Mouse (Mus musculus) limb, embryonic 11.5 days (tissue): ENCODE data around the gene Alcam. TPM values are rescaled to one million over a fixed set of nuclear protein-coding genes. Genes with fewer than 3 reads are reported as not detected.
A peak's percentile ranks its signal among the peaks of the same experiment; 100 is the strongest.

Experiments used
- ATAC-seq: fragments of 200-750 bp; cut with Nextera tagmentation; 2 replicates; pipeline ENCODE4 v1.8.0; 2017; ENCODE audit warnings: low read depth; ENCODE audit not compliant: insufficient number of reproducible peaks, low FRiP score, low TSS enrichment
- DNase-seq: peaks from one replicate; pipeline ENCODE4 v3.0.0-alpha.2; 2015; ENCODE audit warnings: low spot score
- H3K27ac ChIP-seq: fragments of 300-500 bp; sonication (generic); replicated peaks from 2 replicates; pipeline ENCODE4 v1.5.1; 2014; ENCODE audit warnings: low read depth, mild to moderate bottlenecking, low read length
- H3K27me3 ChIP-seq: fragments of 300-500 bp; sonication (generic); 2 replicates; pipeline ENCODE4 v1.6.1; 2014; ENCODE audit warnings: mild to moderate bottlenecking, low read length, mixed read lengths; ENCODE audit not compliant: control insufficient read depth, insufficient read depth
- H3K36me3 ChIP-seq: fragments of 300-500 bp; sonication (generic); 2 replicates; pipeline ENCODE4 v1.6.1; 2014; ENCODE audit warnings: mild to moderate bottlenecking, low read length, moderate library complexity, mixed read lengths; ENCODE audit not compliant: control insufficient read depth, insufficient read depth
- H3K4me1 ChIP-seq: fragments of 300-500 bp; sonication (generic); 2 replicates; pipeline ENCODE4 v1.6.1; 2014; ENCODE audit warnings: low read length, mixed read lengths; ENCODE audit not compliant: control insufficient read depth, insufficient read depth
- H3K4me2 ChIP-seq: fragments of 300-500 bp; sonication (generic); 2 replicates; pipeline ENCODE4 v1.6.1; 2014; ENCODE audit warnings: low read depth, mild to moderate bottlenecking, moderate library complexity; ENCODE audit not compliant: severe bottlenecking
- H3K4me3 ChIP-seq: fragments of 300-500 bp; sonication (generic); 2 replicates; pipeline ENCODE4 v1.5.1; 2014; ENCODE audit warnings: low read depth, low read length
- H3K9ac ChIP-seq: fragments of 300-500 bp; sonication (generic); 2 replicates; pipeline ENCODE4 v1.6.1; 2014; ENCODE audit warnings: mild to moderate bottlenecking, low read length
- H3K9me3 ChIP-seq: fragments of 300-500 bp; sonication (generic); 2 replicates; pipeline ENCODE4 v1.6.1; 2016; ENCODE audit warnings: low read length; ENCODE audit not compliant: control insufficient read depth
- WGBS: fragments of 180-500 bp; shearing (Covaris S2); extraction: QIAGEN DNeasy Blood & Tissue Kit; methylation state at CpG from one replicate; pipeline ENCODE4 v1.1.7; 2014; 5-methylcytosine and 5-hydroxymethylcytosine counted together
- polyA plus RNA-seq: library from polyadenylated mRNA; unstranded; fragments of >200 nt; fragmentation: Nextera tagmentation; extraction: Ambion mirVana; gene quantifications from 2 replicates; pipeline ENCODE4 v1.2.1, GENCODE M21; 2014

Gene Alcam
- polyA plus RNA-seq, 1 experiment from 2014 or later, result 15.1 TPM

DNA sequence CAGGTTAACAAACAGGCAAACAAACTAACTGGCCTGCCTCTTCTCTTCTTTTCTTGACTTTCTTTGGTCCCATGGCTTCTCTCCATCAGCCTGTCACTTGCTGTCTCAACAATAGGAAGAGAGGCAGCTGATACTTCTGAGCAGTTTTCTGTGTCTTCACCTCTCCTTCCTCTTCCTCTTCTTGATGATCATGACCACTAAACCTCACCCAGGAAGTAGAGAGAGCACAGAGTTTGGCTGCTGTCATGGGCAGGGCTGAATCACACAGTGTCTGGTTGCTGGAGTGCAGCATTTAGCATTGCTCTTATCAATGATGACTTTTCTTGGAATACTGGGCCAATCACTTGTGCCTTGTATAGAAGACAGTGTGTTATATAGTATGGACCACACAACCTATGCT is 14.6 kb upstream of the Alcam start:
- Histone ChIP-seq H3K4me1 (no peaks in the 10 kb centered on the region), H3K36me3 (no peaks in the 10 kb centered on the region), H3K9me3 (no peaks in the 10 kb centered on the region), H3K4me3 (no peak overlapping the region), H3K27me3 (no peaks in the 10 kb centered on the region), H3K27ac (no peak overlapping the region), H3K4me2 (no peak overlapping the region), H3K9ac (no peak overlapping the region)
- no peak for DNase-seq
- no peak for ATAC-seq

DNA sequence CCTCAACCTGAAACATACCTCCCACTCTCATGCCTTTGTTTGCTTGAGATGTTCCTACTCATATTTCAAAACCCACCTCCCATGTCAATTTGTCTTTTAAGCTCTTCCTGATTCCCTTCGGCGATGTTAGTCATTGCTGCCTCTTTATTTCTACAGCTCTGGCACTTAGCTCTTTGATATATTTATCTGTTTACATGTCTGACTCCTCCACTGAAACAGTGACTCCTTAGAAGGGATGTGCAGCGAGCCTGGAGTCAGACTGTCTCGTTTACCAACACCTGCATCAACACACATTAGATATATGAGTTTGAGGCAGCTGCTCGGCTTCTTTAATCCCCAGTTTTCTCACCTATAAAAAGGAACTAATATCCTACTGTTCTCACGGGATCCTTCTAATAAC is 12.9 kb upstream of the Alcam start:
- no peaks in the 10 kb centered on the region for H3K4me1 ChIP-seq
- no peaks in the 10 kb centered on the region for H3K36me3 ChIP-seq
- ATAC-seq (no peak), DNase-seq (no peak)
- H3K4me2 ChIP-seq, result no peak overlapping the region
- H3K27ac ChIP-seq, result no peak overlapping the region
- 80% methylated on average over 6 of the region's 6 CpGs for WGBS
- H3K4me3 ChIP-seq, result no peak overlapping the region
- H3K9ac ChIP-seq, result no peak overlapping the region
- H3K27me3 ChIP-seq, result no peaks in the 10 kb centered on the region
- no peaks in the 10 kb centered on the region for H3K9me3 ChIP-seq

DNA sequence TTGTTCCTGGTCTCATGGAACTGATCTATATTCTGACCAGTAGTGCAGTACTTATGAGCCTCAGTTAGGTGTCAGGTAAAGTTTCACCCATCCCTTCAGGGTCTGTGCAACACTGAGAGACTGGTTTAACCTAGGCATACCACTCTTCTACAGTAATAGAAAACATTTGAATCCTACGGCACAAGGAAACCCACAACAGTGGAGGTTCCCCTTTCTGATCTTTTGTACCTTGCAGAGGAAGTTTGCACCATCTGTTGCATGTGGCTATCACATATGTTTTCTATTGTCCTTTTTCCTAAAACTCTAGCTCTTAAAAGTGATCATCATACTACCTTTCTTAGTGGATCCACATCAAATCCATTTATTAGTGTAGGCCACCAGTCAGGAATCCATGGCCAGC is 10.7 kb upstream of the Alcam start:
- no peak for ATAC-seq
- no peaks in the 10 kb centered on the region for H3K36me3 ChIP-seq
- H3K27ac ChIP-seq, result no peak overlapping the region
- 54% methylated on average over 1 of the region's 1 CpGs for whole genome bisulfite sequencing
- H3K9ac ChIP-seq, result no peak overlapping the region
- H3K4me2 ChIP-seq, result no peak overlapping the region
- no peak for DNase-seq
- H3K27me3 ChIP-seq, result no peaks in the 10 kb centered on the region
- no peak overlapping the region for H3K4me3 ChIP-seq
- no peaks in the 10 kb centered on the region for H3K9me3 ChIP-seq
- no peaks in the 10 kb centered on the region for H3K4me1 ChIP-seq

DNA sequence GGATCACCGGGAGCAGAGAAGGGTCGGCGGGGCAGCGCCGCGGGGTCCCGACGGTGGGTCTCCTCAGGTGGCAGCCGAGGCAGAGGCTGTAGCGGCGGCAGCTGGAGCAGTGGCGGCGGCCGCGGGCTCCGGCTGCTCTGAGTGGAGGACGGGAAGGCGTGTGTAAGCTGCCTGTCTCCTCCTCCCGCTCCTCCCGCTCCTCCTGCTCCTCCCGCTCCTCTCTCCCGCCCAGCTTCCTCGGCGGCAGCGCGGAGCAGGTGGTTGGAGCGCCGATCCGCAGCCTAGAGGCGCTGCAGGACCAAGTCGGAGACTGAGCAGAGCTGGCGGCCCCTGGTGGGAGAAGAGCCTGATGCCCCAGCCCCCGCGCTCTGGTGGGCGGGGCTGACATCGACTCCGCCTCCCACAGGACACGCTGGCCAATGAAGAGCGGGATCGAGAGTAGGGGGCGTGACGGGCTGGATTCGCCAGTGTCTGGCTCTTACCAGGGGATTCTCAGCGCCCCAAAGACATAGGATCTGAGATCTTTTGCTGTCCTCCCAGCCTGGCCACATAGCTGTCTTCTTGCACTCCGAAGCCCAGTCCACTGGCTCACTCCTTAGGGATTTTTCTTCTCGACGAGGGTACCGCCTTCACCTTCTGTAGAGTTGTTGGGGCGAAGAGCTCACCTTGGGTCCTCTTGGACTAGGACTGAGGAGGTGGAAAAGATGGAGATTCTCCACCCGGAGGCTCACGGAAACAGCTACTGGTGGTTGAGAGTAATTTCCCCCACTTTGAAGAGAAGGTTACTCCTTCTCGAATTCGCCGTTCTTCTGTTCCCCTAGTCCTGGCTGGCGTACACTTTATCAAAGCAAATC is 785 bp downstream of the Alcam start:
- H3K4me2 ChIP-seq, result peak overlapping the region; percentile 76
- 0% methylated on average over 53 of the region's 55 CpGs for WGBS
- peak overlapping the region; percentile 34; the same call in 1 of the 2 replicates for H3K9ac ChIP-seq
- DNase-seq (peak; percentile 96), ATAC-seq (peak; percentile 96)
- no peaks in the 10 kb centered on the region; the same call in none of the 2 replicates for H3K4me1 ChIP-seq
- peak overlapping the region; percentile 38 for H3K4me3 ChIP-seq
- H3K27me3 ChIP-seq, result no peaks in the 10 kb centered on the region
- H3K9me3 ChIP-seq, result no peaks in the 10 kb centered on the region
- H3K27ac ChIP-seq, result no peak overlapping the region
- no peaks in the 10 kb centered on the region for H3K36me3 ChIP-seq

DNA sequence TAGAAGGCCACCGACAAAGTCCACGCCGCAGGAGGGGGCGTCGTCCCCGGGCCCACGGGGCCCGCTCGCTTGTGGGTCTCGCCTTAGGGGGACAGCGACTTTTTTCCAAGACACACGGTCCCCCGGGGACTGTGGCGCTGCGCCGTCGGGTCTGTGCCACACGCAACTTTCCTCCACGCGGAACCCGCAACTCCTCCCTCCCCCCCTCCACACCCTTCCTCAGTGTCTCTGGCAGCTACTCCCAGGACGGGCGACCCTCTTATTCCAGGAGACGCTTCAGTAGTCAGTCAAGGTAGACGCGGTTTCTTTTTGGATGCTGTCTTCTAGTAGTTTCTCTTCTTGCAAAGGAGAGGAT is 1.4 kb downstream of the Alcam start:
- H3K4me3 ChIP-seq, result peak overlapping the region; percentile 38
- no peak overlapping the region for H3K27ac ChIP-seq
- H3K4me2 ChIP-seq, result peak overlapping the region; percentile 76
- H3K9ac ChIP-seq, result peak overlapping the region; percentile 41; the same call in 1 of the 2 replicates
- ATAC-seq (peak; percentile 9; the same call in 1 of the 2 replicates), DNase-seq (no peak)
- no peaks in the 10 kb centered on the region for H3K27me3 ChIP-seq
- under 1% methylated on average over 26 of the region's 26 CpGs for WGBS
- no peaks in the 10 kb centered on the region; the same call in none of the 2 replicates for H3K4me1 ChIP-seq
- no peaks in the 10 kb centered on the region for H3K36me3 ChIP-seq
- no peaks in the 10 kb centered on the region for H3K9me3 ChIP-seq

DNA sequence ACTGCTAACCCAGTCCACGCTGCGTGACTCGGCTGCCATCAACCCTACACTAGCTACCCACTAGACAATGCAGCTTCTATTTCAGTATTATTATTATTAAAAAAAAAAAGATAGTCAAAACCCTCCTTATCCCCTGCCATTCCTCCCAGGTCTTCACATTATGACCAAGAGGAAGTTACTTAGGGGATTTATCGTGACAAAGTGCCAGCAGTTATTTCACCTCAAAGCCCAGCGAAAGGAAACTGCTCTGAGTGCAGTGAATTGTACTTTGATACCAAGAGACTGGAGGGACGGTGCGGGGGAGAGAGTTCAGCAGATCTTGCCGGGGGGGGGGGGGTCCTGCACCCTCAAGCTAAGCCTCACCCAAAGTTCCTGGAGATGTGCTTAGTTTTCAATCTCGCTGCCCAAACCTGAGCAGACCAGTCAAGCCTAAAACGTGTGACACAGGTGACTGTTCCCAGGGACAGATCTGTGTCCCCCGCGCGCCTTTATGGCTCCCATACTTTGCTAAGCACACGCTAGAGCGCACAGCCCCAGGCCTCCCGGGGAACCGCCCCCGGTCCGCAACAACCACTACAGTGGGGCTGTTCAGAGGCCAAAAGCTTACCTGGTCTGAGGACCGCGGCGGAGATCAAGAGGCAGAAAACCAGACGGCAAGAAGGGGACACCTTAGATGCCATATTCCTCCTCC is 1.9 kb downstream of the Alcam start:
- no peaks in the 10 kb centered on the region for H3K27me3 ChIP-seq
- DNase-seq (peak; percentile 41), ATAC-seq (no peak)
- peak overlapping the region; percentile 41; the same call in 1 of the 2 replicates for H3K9ac ChIP-seq
- peak overlapping the region; percentile 76 for H3K4me2 ChIP-seq
- H3K27ac ChIP-seq, result no peak overlapping the region
- H3K9me3 ChIP-seq, result no peaks in the 10 kb centered on the region
- H3K4me3 ChIP-seq, result peak overlapping the region; percentile 38
- no peaks in the 10 kb centered on the region; the same call in none of the 2 replicates for H3K4me1 ChIP-seq
- H3K36me3 ChIP-seq, result no peaks in the 10 kb centered on the region
- under 1% methylated on average over 23 of the region's 23 CpGs for WGBS

DNA sequence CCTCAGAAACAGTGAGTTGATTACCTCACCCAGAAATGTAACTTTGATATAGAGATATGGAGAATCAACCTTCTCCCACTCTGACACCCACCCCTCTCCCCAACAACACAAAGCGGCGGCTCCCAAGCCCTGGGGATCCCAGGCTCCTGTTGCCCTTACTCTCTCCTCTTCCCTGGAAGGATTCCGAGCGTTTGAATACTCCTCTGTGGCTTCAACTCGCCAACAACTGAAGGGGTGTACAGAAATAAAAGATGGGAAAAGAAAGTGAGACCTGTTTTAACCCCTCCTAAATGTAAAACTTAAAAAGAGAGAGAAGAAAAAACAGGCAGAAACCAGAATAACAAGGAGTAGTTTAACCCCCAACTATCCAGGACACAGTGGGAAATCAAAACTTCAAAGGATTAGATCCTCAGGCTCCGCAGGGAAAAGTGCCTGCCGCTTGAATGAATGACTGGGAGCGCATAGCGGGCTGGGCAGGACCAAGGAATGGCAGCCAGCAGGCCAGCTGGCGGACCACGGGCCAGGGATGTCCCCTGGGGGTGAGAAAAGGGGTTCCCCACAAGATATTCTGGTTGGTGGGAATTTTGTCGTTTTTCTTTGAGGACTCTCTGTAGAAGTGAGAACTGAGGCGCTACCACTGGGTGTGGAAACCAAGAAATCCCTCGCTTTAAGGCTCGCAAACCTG is 2.6 kb downstream of the Alcam start:
- Histone ChIP-seq H3K4me2 (peak overlapping the region; percentile 76), H3K36me3 (no peaks in the 10 kb centered on the region), H3K4me3 (peak overlapping the region; percentile 38), H3K27ac (no peak overlapping the region), H3K4me1 (no peaks in the 10 kb centered on the region; the same call in none of the 2 replicates), H3K9ac (no peak overlapping the region), H3K9me3 (no peaks in the 10 kb centered on the region), H3K27me3 (no peaks in the 10 kb centered on the region)
- no peak for ATAC-seq
- peak; percentile 64 for DNase-seq
- WGBS, result under 1% methylated on average over 15 of the region's 15 CpGs
